Mouse (Mus musculus): Measurements from ENCODE around the gene Wdr3. TPM values are rescaled to one million over a fixed set of nuclear protein-coding genes. Genes with fewer than 3 reads are reported as not detected.

The Wdr3 gene
- polyA plus RNA-seq, 1 experiment from 2014 or later, result 56.0 TPM

GRCm38 (mm10) chr3:100160682-100161445, 1.3 kb downstream of the Wdr3 start:
- Histone ChIP-seq H3K4me2 (peak overlapping the region; percentile 80), H3K4me3 (replicated peaks) (peak overlapping the region; percentile 79), H3K9ac (replicated peaks) (peak overlapping the region; percentile 78), H3K27me3 (no peaks in the 10 kb centered on the region), H3K9me3 (no peaks in the 10 kb centered on the region), H3K36me3 (peaks cover 37% of the 10 kb centered on the region), H3K4me1 (replicated peaks) (peaks cover 7% of the 10 kb centered on the region), H3K27ac (no peak overlapping the region)
- no peak for ATAC-seq (ENCODE audit: insufficient number of reproducible peaks, insufficient read depth, low FRiP score, low TSS enrichment, low read depth)
- WGBS, result 87% methylated on average over 15 of the region's 15 CpGs

DNA sequence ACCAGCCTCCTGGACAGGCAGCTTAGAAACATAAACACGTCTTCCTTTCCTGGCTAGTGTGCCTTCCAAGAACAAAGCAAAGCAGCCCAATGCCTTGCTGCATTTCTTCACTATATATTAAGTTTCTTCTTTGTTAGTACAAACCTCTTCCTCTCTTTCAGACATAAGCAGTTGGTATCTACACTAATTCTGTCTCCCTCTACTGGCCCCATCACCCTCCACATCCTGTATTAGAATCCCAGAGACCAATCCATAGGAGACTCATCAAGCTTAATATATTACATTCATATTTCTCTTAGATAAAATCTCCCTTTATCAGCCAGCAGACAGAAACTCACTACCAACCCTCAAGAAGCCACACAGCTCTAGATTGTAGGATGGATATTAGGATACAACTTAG, 39.8 kb downstream of the Wdr3 start:
- no peak overlapping the region for H3K27ac ChIP-seq
- H3K4me2 ChIP-seq, result no peak overlapping the region
- no peak overlapping the region for H3K4me3 ChIP-seq (replicated peaks)
- WGBS, result 72% methylated on average over 1 of the region's 1 CpGs
- H3K4me1 ChIP-seq (replicated peaks), result no peaks in the 10 kb centered on the region
- H3K9me3 ChIP-seq, result no peaks in the 10 kb centered on the region
- H3K36me3 ChIP-seq, result no peaks in the 10 kb centered on the region
- no peak overlapping the region for H3K9ac ChIP-seq (replicated peaks)
- no peaks in the 10 kb centered on the region for H3K27me3 ChIP-seq
- no peak for ATAC-seq (ENCODE audit: insufficient number of reproducible peaks, insufficient read depth, low FRiP score, low TSS enrichment, low read depth)

DNA sequence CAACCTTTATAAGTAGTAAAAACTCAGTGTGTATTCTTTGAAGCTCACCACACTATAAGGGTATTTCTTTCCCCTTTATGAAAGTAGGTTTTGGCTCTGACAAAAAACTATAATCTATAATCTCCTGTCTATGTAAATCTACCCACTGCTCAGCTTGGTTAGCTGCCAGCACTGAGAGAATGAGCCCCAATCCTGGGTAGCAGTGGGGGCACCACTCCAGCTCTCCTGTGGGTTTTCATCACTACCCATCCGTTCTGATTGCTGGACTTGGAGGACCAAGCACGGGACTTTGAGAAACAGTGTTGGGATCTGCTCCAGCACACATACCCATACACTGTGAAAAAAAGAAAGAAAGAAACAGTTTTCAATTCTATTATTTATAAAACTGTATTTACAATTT, 40.2 kb downstream of the Wdr3 start:
- Histone ChIP-seq H3K9me3 (no peaks in the 10 kb centered on the region), H3K4me1 (replicated peaks) (no peaks in the 10 kb centered on the region), H3K36me3 (no peaks in the 10 kb centered on the region), H3K4me2 (no peak overlapping the region), H3K4me3 (replicated peaks) (no peak overlapping the region), H3K27me3 (no peaks in the 10 kb centered on the region), H3K9ac (replicated peaks) (no peak overlapping the region), H3K27ac (no peak overlapping the region)
- 86% methylated on average over 2 of the region's 2 CpGs for WGBS
- no peak for ATAC-seq (ENCODE audit: insufficient number of reproducible peaks, insufficient read depth, low FRiP score, low TSS enrichment, low read depth)

- H3K4me3 ChIP-seq (replicated peaks), result no peak overlapping the region
- H3K27me3 ChIP-seq, result no peaks in the 10 kb centered on the region
- no peaks in the 10 kb centered on the region for H3K36me3 ChIP-seq
- no peaks in the 10 kb centered on the region for H3K4me1 ChIP-seq (replicated peaks)
- no peak for ATAC-seq (ENCODE audit: insufficient number of reproducible peaks, insufficient read depth, low FRiP score, low TSS enrichment, low read depth)
- WGBS, result 83% methylated on average over 2 of the region's 2 CpGs
- H3K4me2 ChIP-seq, result no peak overlapping the region
- no peak overlapping the region for H3K9ac ChIP-seq (replicated peaks)
- H3K9me3 ChIP-seq, result no peaks in the 10 kb centered on the region
- H3K27ac ChIP-seq, result no peak overlapping the region
Observed at GRCm38 (mm10) chr3:100118681-100119080, 43.5 kb downstream of the Wdr3 start.

DNA sequence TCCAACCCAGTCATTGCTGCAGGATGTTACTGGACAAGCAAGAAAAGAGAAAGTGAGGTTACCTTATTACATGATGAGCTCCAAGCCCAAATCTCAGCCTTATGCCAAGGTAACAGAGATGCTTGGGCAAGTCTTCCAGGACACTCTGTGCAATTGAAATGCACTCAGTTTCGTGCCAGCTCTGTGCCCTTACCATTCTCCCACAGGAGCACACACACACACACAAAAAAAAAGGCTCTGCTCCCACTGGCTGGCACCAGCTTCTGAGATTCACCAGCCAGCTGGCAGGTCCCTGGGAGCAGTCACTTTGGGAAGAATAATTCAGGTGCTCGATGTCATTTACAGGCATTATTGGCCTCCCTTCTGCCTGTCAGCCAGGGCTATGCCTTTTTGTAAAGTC, 55.5 kb downstream of the Wdr3 start:
- no peak overlapping the region for H3K4me3 ChIP-seq (replicated peaks)
- H3K4me1 ChIP-seq (replicated peaks), result no peaks in the 10 kb centered on the region
- 87% methylated on average over 2 of the region's 2 CpGs for WGBS
- H3K4me2 ChIP-seq, result no peak overlapping the region
- no peaks in the 10 kb centered on the region for H3K36me3 ChIP-seq
- no peak overlapping the region for H3K9ac ChIP-seq (replicated peaks)
- no peaks in the 10 kb centered on the region for H3K27me3 ChIP-seq
- no peak for ATAC-seq (ENCODE audit: insufficient number of reproducible peaks, insufficient read depth, low FRiP score, low TSS enrichment, low read depth)
- no peaks in the 10 kb centered on the region for H3K9me3 ChIP-seq
- H3K27ac ChIP-seq, result no peak overlapping the region

- no peaks in the 10 kb centered on the region for H3K9me3 ChIP-seq
- no peak overlapping the region for H3K27ac ChIP-seq
- WGBS, result 85% methylated on average over 3 of the region's 3 CpGs
- no peaks in the 10 kb centered on the region for H3K4me1 ChIP-seq (replicated peaks)
- no peak overlapping the region for H3K4me2 ChIP-seq
- H3K4me3 ChIP-seq (replicated peaks), result no peak overlapping the region
- no peaks in the 10 kb centered on the region for H3K27me3 ChIP-seq
- H3K9ac ChIP-seq (replicated peaks), result no peak overlapping the region
- H3K36me3 ChIP-seq, result no peaks in the 10 kb centered on the region
- ATAC-seq (ENCODE audit: insufficient number of reproducible peaks, insufficient read depth, low FRiP score, low TSS enrichment, low read depth), result no peak
Observed at GRCm38 (mm10) chr3:100102386-100103092, 59.7 kb downstream of the Wdr3 start.

Other genes starting within 250 kb of the Wdr3 start
- 22.5 and 26.8 TPM in 2 replicates for gene Gdap2, start within 50 bp of the Wdr3 start, polyA plus RNA-seq (2016; fragmentation: Nextera tagmentation; extraction: Ambion mirVana)

All from limb, embryonic 12.5 days (tissue).